Mouse (Mus musculus) neural tube, embryonic 14.5 days (tissue): Measurements from ENCODE around the gene U2af2. TPM values are rescaled to one million over a fixed set of nuclear protein-coding genes. Genes with fewer than 3 reads are reported as not detected.
"Not testable (repeated sequence)": the region's sequence is repeated elsewhere in the genome, so short reads cannot be mapped to it uniquely, and the experiment has no call there.

Source experiments
- ATAC-seq: fragments of 200-750 bp; cut with Nextera tagmentation; 2 replicates; pipeline ENCODE4 v1.8.0; 2017; ENCODE audit warnings: low read depth, mild to moderate bottlenecking, moderate TSS enrichment, moderate library complexity
- H3K27ac ChIP-seq: fragments of 300-500 bp; sonication (generic); 2 replicates; pipeline ENCODE4 v1.5.1; 2014; ENCODE audit warnings: low read depth, mild to moderate bottlenecking, control low read depth, low read length, moderate library complexity, mixed read lengths
- H3K27me3 ChIP-seq: fragments of 300-500 bp; sonication (generic); 2 replicates; pipeline ENCODE4 v1.6.1; 2014; ENCODE audit warnings: low read length; ENCODE audit not compliant: control insufficient read depth, insufficient read depth
- H3K36me3 ChIP-seq: fragments of 300-500 bp; sonication (generic); 2 replicates; pipeline ENCODE4 v1.6.1; 2014; ENCODE audit warnings: low read length, mixed read lengths; ENCODE audit not compliant: control insufficient read depth, insufficient read depth
- H3K4me1 ChIP-seq: fragments of 300-500 bp; sonication (generic); 2 replicates; pipeline ENCODE4 v1.6.1; 2014; ENCODE audit warnings: low read length; ENCODE audit not compliant: control insufficient read depth, insufficient read depth
- H3K4me2 ChIP-seq: fragments of 300-500 bp; sonication (generic); 2 replicates; pipeline ENCODE4 v1.6.1; 2014; ENCODE audit warnings: mild to moderate bottlenecking, low read depth, low read length, control low read depth
- H3K4me3 ChIP-seq: fragments of 300-500 bp; sonication (generic); 2 replicates; pipeline ENCODE4 v1.5.1; 2014; ENCODE audit warnings: low read depth, low read length, control low read depth, mixed read lengths
- H3K9ac ChIP-seq: fragments of 300-500 bp; sonication (generic); replicated peaks from 2 replicates; pipeline ENCODE4 v1.6.1; 2014; ENCODE audit warnings: low read depth, mild to moderate bottlenecking, control low read depth, low read length, mixed read lengths
- H3K9me3 ChIP-seq: fragments of 300-500 bp; sonication (generic); 2 replicates; pipeline ENCODE4 v1.6.1; 2016; ENCODE audit warnings: low read length; ENCODE audit not compliant: control insufficient read depth
- WGBS: fragments of 180-500 bp; shearing (Covaris S2); extraction: QIAGEN DNeasy Blood & Tissue Kit; methylation state at CpG from one replicate; pipeline ENCODE4 v1.1.7; 2014; 5-methylcytosine and 5-hydroxymethylcytosine counted together
- polyA plus RNA-seq: library from polyadenylated mRNA; unstranded; fragments of >200 nt; fragmentation: Nextera tagmentation; extraction: Ambion mirVana; gene quantifications from 2 replicates; pipeline ENCODE4 v1.2.1, GENCODE M21; 2014

U2af2 gene
- polyA plus RNA-seq, 1 experiment from 2014 or later, result 83.0 TPM

GRCm38 (mm10) chr7:5019576-5019975 is 42.4 kb upstream of the U2af2 start:
- H3K36me3 ChIP-seq, H3K4me1 ChIP-seq, H3K9ac ChIP-seq, ATAC-seq, H3K27me3 ChIP-seq, H3K9me3 ChIP-seq: not testable (repeated sequence)
- Histone ChIP-seq H3K27ac (peak overlapping the region; percentile 60; the same call in 1 of the 2 replicates), H3K4me3 (peak overlapping the region; percentile 81), H3K4me2 (peak overlapping the region; percentile 29)
- WGBS, result 28% methylated on average over 8 of the region's 8 CpGs

GRCm38 (mm10) chr7:5020000-5020681 is 41.8 kb upstream of the U2af2 start, which contains the start of the genes Zfp865 and Ccdc106:
Zfp865 (plus strand) TSS chr7:5020376.
Ccdc106 (plus strand) TSS chr7:5020553.
- peak; percentile 89 for ATAC-seq
- Histone ChIP-seq H3K4me1 (peaks cover 7% of the 10 kb centered on the region), H3K27ac (peak within 1 kb of the TSS; percentile 92), H3K4me2 (peak within 1 kb of the TSS; percentile 83), H3K9me3 (no peaks in the 10 kb centered on the region), H3K36me3 (peaks cover 9% of the 10 kb centered on the region; the same call in 1 of the 2 replicates), H3K27me3 (no peaks in the 10 kb centered on the region), H3K9ac (peak within 1 kb of the TSS; percentile 96), H3K4me3 (peak within 1 kb of the TSS; percentile 81)
- WGBS, result under 1% methylated on average over 46 of the region's 49 CpGs

GRCm38 (mm10) chr7:5020685-5021084 is 41.3 kb upstream of the U2af2 start:
- no peaks in the 10 kb centered on the region for H3K27me3 ChIP-seq
- peak overlapping the region; percentile 92 for H3K27ac ChIP-seq
- H3K9ac ChIP-seq, result peak overlapping the region; percentile 96
- peaks cover 9% of the 10 kb centered on the region; the same call in 1 of the 2 replicates for H3K36me3 ChIP-seq
- peak; percentile 9 for ATAC-seq
- H3K4me3 ChIP-seq, result peak overlapping the region; percentile 81
- no peaks in the 10 kb centered on the region for H3K9me3 ChIP-seq
- H3K4me2 ChIP-seq, result peak overlapping the region; percentile 83
- WGBS, result under 1% methylated on average over 14 of the region's 15 CpGs
- peaks cover 7% of the 10 kb centered on the region for H3K4me1 ChIP-seq

- H3K9me3 ChIP-seq, result no peaks in the 10 kb centered on the region
- no peak for ATAC-seq
- peaks cover 7% of the 10 kb centered on the region for H3K4me1 ChIP-seq
- H3K27ac ChIP-seq, result peak overlapping the region; percentile 92; the same call in 1 of the 2 replicates
- no peaks in the 10 kb centered on the region for H3K27me3 ChIP-seq
- H3K4me3 ChIP-seq, result peak overlapping the region; percentile 81
- WGBS, result 58% methylated on average over 5 of the region's 5 CpGs
- peak overlapping the region; percentile 96 for H3K9ac ChIP-seq
- H3K36me3 ChIP-seq, result peaks cover 9% of the 10 kb centered on the region; the same call in 1 of the 2 replicates
- peak overlapping the region; percentile 83 for H3K4me2 ChIP-seq
Observed at GRCm38 (mm10) chr7:5021197-5021596, 40.7 kb upstream of the U2af2 start.

GRCm38 (mm10) chr7:5029543-5029942 is 32.4 kb upstream of the U2af2 start:
- Histone ChIP-seq H3K27ac (no peak overlapping the region), H3K27me3 (no peaks in the 10 kb centered on the region), H3K4me1 (no peaks in the 10 kb centered on the region), H3K9me3 (peaks cover 14% of the 10 kb centered on the region), H3K4me3 (no peak overlapping the region), H3K9ac (no peak overlapping the region), H3K36me3 (peaks cover 46% of the 10 kb centered on the region), H3K4me2 (no peak overlapping the region)
- ATAC-seq, result no peak
- WGBS, result 95% methylated on average over 22 of the region's 22 CpGs

GRCm38 (mm10) chr7:5029946-5030345 is 32.0 kb upstream of the U2af2 start:
- no peak for ATAC-seq
- Histone ChIP-seq H3K4me2 (no peak overlapping the region), H3K27me3 (no peaks in the 10 kb centered on the region), H3K4me1 (no peaks in the 10 kb centered on the region), H3K36me3 (peaks cover 46% of the 10 kb centered on the region), H3K4me3 (no peak overlapping the region), H3K9me3 (peaks cover 14% of the 10 kb centered on the region), H3K9ac (no peak overlapping the region), H3K27ac (no peak overlapping the region)
- 91% methylated on average over 21 of the region's 21 CpGs for WGBS

GRCm38 (mm10) chr7:5030554-5031275 is 31.2 kb upstream of the U2af2 start:
- ATAC-seq, result no peak
- Histone ChIP-seq H3K4me3 (no peak overlapping the region), H3K27ac (no peak overlapping the region), H3K4me2 (no peak overlapping the region), H3K36me3 (peaks cover 50% of the 10 kb centered on the region), H3K4me1 (no peaks in the 10 kb centered on the region), H3K27me3 (no peaks in the 10 kb centered on the region), H3K9me3 (peaks cover 14% of the 10 kb centered on the region), H3K9ac (no peak overlapping the region)
- WGBS, result 82% methylated on average over 63 of the region's 63 CpGs

GRCm38 (mm10) chr7:5031496-5031895 is 30.4 kb upstream of the U2af2 start:
- Histone ChIP-seq H3K4me1 (no peaks in the 10 kb centered on the region), H3K27ac (no peak overlapping the region), H3K27me3 (no peaks in the 10 kb centered on the region), H3K4me3 (no peak overlapping the region), H3K9ac (no peak overlapping the region), H3K36me3 (peaks cover 52% of the 10 kb centered on the region), H3K4me2 (no peak overlapping the region), H3K9me3 (peaks cover 14% of the 10 kb centered on the region)
- WGBS, result 77% methylated on average over 45 of the region's 46 CpGs
- ATAC-seq, result no peak

- H3K9me3 ChIP-seq, result peaks cover 14% of the 10 kb centered on the region
- WGBS, result 91% methylated on average over 3 of the region's 3 CpGs
- no peaks in the 10 kb centered on the region for H3K27me3 ChIP-seq
- H3K4me2 ChIP-seq, result no peak within 1 kb of the TSS
- peaks cover 48% of the 10 kb centered on the region for H3K36me3 ChIP-seq
- H3K9ac ChIP-seq, result no peak within 1 kb of the TSS
- H3K27ac ChIP-seq, result no peak within 1 kb of the TSS
- no peak within 1 kb of the TSS for H3K4me3 ChIP-seq
- no peak for ATAC-seq
- H3K4me1 ChIP-seq, result peaks cover 4% of the 10 kb centered on the region; the same call in 1 of the 2 replicates
Observed at GRCm38 (mm10) chr7:5033818-5034217, 28.1 kb upstream of the U2af2 start, which contains the start of gene 4632433K11Rik. 4632433K11Rik (plus strand) TSS chr7:5034118.
